Mouse (Mus musculus): ENCODE data around the gene Dnajb5. TPM values are rescaled to one million over a fixed set of nuclear protein-coding genes. Genes with fewer than 3 reads are reported as not detected.

Gene Dnajb5
- polyA plus RNA-seq, 1 experiment from 2014 or later: 7.5 TPM

- H3K27ac ChIP-seq (ENCODE audit: low read length): no peak overlapping the region
- ATAC-seq (ENCODE audit: low FRiP score, low TSS enrichment): no peak
- no peak overlapping the region for H3K4me2 ChIP-seq (replicated peaks; ENCODE audit: low read depth, low read length)
- H3K36me3 ChIP-seq (ENCODE audit: insufficient read depth, low read length): no peaks in the 10 kb centered on the region
- H3K9me3 ChIP-seq (ENCODE audit: low read length): no peaks in the 10 kb centered on the region
- H3K9ac ChIP-seq (replicated peaks; ENCODE audit: low read length): no peak overlapping the region
- H3K4me1 ChIP-seq (ENCODE audit: insufficient read depth, low read length): peaks cover 6% of the 10 kb centered on the region; the same call in 1 of the 2 replicates
- peaks cover 3% of the 10 kb centered on the region; the same call in 1 of the 2 replicates for H3K27me3 ChIP-seq (ENCODE audit: insufficient read depth, low read length)
- no peak overlapping the region for H3K4me3 ChIP-seq (ENCODE audit: low read length)
- WGBS: 66% methylated on average over 8 of the region's 8 CpGs
Measured at GRCm38 (mm10) chr4:42932229-42932969, 17.2 kb upstream of the Dnajb5 start.

- peak overlapping the region; percentile 44 for H3K4me2 ChIP-seq (replicated peaks; ENCODE audit: low read depth, low read length)
- peaks cover 6% of the 10 kb centered on the region; the same call in 1 of the 2 replicates for H3K4me1 ChIP-seq (ENCODE audit: insufficient read depth, low read length)
- H3K27ac ChIP-seq (ENCODE audit: low read length): no peak overlapping the region
- no peaks in the 10 kb centered on the region for H3K36me3 ChIP-seq (ENCODE audit: insufficient read depth, low read length)
- 0 out of 2 replicates have a peak, but pooled peaks have one; percentile 39 for ATAC-seq (ENCODE audit: low FRiP score, low TSS enrichment)
- H3K9ac ChIP-seq (replicated peaks; ENCODE audit: low read length): no peak overlapping the region
- 3% methylated on average over 22 of the region's 22 CpGs for WGBS
- peaks cover 3% of the 10 kb centered on the region; the same call in 1 of the 2 replicates for H3K27me3 ChIP-seq (ENCODE audit: insufficient read depth, low read length)
- H3K9me3 ChIP-seq (ENCODE audit: low read length): no peaks in the 10 kb centered on the region
- H3K4me3 ChIP-seq (ENCODE audit: low read length): peak overlapping the region; percentile 7; the same call in 1 of the 2 replicates
Measured at GRCm38 (mm10) chr4:42933630-42934029, 16.0 kb upstream of the Dnajb5 start.

GRCm38 (mm10) chr4:42941396-42941795 is 8.2 kb upstream of the Dnajb5 start:
- no peak overlapping the region for H3K27ac ChIP-seq (ENCODE audit: low read length)
- WGBS: 83% methylated on average over 7 of the region's 7 CpGs
- no peaks in the 10 kb centered on the region for H3K4me1 ChIP-seq (ENCODE audit: insufficient read depth, low read length)
- no peaks in the 10 kb centered on the region for H3K9me3 ChIP-seq (ENCODE audit: low read length)
- H3K4me2 ChIP-seq (replicated peaks; ENCODE audit: low read depth, low read length): no peak overlapping the region
- no peak overlapping the region for H3K4me3 ChIP-seq (ENCODE audit: low read length)
- ATAC-seq (ENCODE audit: low FRiP score, low TSS enrichment): no peak
- H3K36me3 ChIP-seq (ENCODE audit: insufficient read depth, low read length): no peaks in the 10 kb centered on the region
- H3K9ac ChIP-seq (replicated peaks; ENCODE audit: low read length): no peak overlapping the region
- H3K27me3 ChIP-seq (ENCODE audit: insufficient read depth, low read length): no peaks in the 10 kb centered on the region

GRCm38 (mm10) chr4:42943341-42943740 is 6.3 kb upstream of the Dnajb5 start:
- Histone ChIP-seq H3K27ac (ENCODE audit: low read length) (no peak overlapping the region), H3K27me3 (ENCODE audit: insufficient read depth, low read length) (no peaks in the 10 kb centered on the region), H3K4me2 (replicated peaks; ENCODE audit: low read depth, low read length) (no peak overlapping the region), H3K9me3 (ENCODE audit: low read length) (no peaks in the 10 kb centered on the region), H3K9ac (replicated peaks; ENCODE audit: low read length) (no peak overlapping the region), H3K4me3 (ENCODE audit: low read length) (no peak overlapping the region), H3K4me1 (ENCODE audit: insufficient read depth, low read length) (no peaks in the 10 kb centered on the region), H3K36me3 (ENCODE audit: insufficient read depth, low read length) (no peaks in the 10 kb centered on the region)
- no peak for ATAC-seq (ENCODE audit: low FRiP score, low TSS enrichment)
- 81% methylated on average over 5 of the region's 5 CpGs for WGBS

GRCm38 (mm10) chr4:42944185-42944584 is 5.4 kb upstream of the Dnajb5 start:
- peaks cover 2% of the 10 kb centered on the region; the same call in 1 of the 2 replicates for H3K4me1 ChIP-seq (ENCODE audit: insufficient read depth, low read length)
- no peak overlapping the region for H3K27ac ChIP-seq (ENCODE audit: low read length)
- H3K9ac ChIP-seq (replicated peaks; ENCODE audit: low read length): no peak overlapping the region
- ATAC-seq (ENCODE audit: low FRiP score, low TSS enrichment): no peak
- no peak overlapping the region for H3K4me2 ChIP-seq (replicated peaks; ENCODE audit: low read depth, low read length)
- H3K27me3 ChIP-seq (ENCODE audit: insufficient read depth, low read length): no peaks in the 10 kb centered on the region
- 84% methylated on average over 9 of the region's 9 CpGs for WGBS
- H3K9me3 ChIP-seq (ENCODE audit: low read length): no peaks in the 10 kb centered on the region
- H3K36me3 ChIP-seq (ENCODE audit: insufficient read depth, low read length): no peaks in the 10 kb centered on the region
- H3K4me3 ChIP-seq (ENCODE audit: low read length): no peak overlapping the region

- peaks cover 4% of the 10 kb centered on the region; the same call in 1 of the 2 replicates for H3K4me1 ChIP-seq (ENCODE audit: insufficient read depth, low read length)
- no peak overlapping the region for H3K4me3 ChIP-seq (ENCODE audit: low read length)
- ATAC-seq (ENCODE audit: low FRiP score, low TSS enrichment): no peak
- H3K9ac ChIP-seq (replicated peaks; ENCODE audit: low read length): no peak overlapping the region
- no peaks in the 10 kb centered on the region for H3K9me3 ChIP-seq (ENCODE audit: low read length)
- H3K4me2 ChIP-seq (replicated peaks; ENCODE audit: low read depth, low read length): no peak overlapping the region
- H3K27ac ChIP-seq (ENCODE audit: low read length): no peak overlapping the region
- no peaks in the 10 kb centered on the region for H3K27me3 ChIP-seq (ENCODE audit: insufficient read depth, low read length)
- no peaks in the 10 kb centered on the region for H3K36me3 ChIP-seq (ENCODE audit: insufficient read depth, low read length)
- WGBS: 6% methylated on average over 6 of the region's 6 CpGs
Measured at GRCm38 (mm10) chr4:42945043-42945442, 4.6 kb upstream of the Dnajb5 start.

- ATAC-seq (ENCODE audit: low FRiP score, low TSS enrichment): no peak
- no peaks in the 10 kb centered on the region for H3K36me3 ChIP-seq (ENCODE audit: insufficient read depth, low read length)
- H3K27ac ChIP-seq (ENCODE audit: low read length): no peak overlapping the region
- H3K4me3 ChIP-seq (ENCODE audit: low read length): no peak overlapping the region
- H3K4me2 ChIP-seq (replicated peaks; ENCODE audit: low read depth, low read length): no peak overlapping the region
- WGBS: 90% methylated on average over 3 of the region's 3 CpGs
- peaks cover 7% of the 10 kb centered on the region for H3K4me1 ChIP-seq (ENCODE audit: insufficient read depth, low read length)
- no peak overlapping the region for H3K9ac ChIP-seq (replicated peaks; ENCODE audit: low read length)
- no peaks in the 10 kb centered on the region for H3K27me3 ChIP-seq (ENCODE audit: insufficient read depth, low read length)
- H3K9me3 ChIP-seq (ENCODE audit: low read length): no peaks in the 10 kb centered on the region
Measured at GRCm38 (mm10) chr4:42945445-42945844, 4.2 kb upstream of the Dnajb5 start.

- no peak overlapping the region for H3K4me3 ChIP-seq (ENCODE audit: low read length)
- WGBS: 7% methylated on average over 5 of the region's 5 CpGs
- ATAC-seq (ENCODE audit: low FRiP score, low TSS enrichment): no peak
Measured at GRCm38 (mm10) chr4:42945952-42946351, 3.7 kb upstream of the Dnajb5 start.

GRCm38 (mm10) chr4:42946733-42947290 is 2.8 kb upstream of the Dnajb5 start:
- H3K36me3 ChIP-seq (ENCODE audit: insufficient read depth, low read length): no peaks in the 10 kb centered on the region
- H3K9me3 ChIP-seq (ENCODE audit: low read length): no peaks in the 10 kb centered on the region
- no peak for ATAC-seq (ENCODE audit: low FRiP score, low TSS enrichment)
- no peak overlapping the region for H3K9ac ChIP-seq (replicated peaks; ENCODE audit: low read length)
- no peak overlapping the region for H3K27ac ChIP-seq (ENCODE audit: low read length)
- no peak overlapping the region for H3K4me3 ChIP-seq (ENCODE audit: low read length)
- WGBS: 46% methylated on average over 10 of the region's 10 CpGs
- H3K4me2 ChIP-seq (replicated peaks; ENCODE audit: low read depth, low read length): no peak overlapping the region
- no peaks in the 10 kb centered on the region for H3K27me3 ChIP-seq (ENCODE audit: insufficient read depth, low read length)
- H3K4me1 ChIP-seq (ENCODE audit: insufficient read depth, low read length): peaks cover 20% of the 10 kb centered on the region

More at GRCm38 (mm10) chr4:42945952-42946351, 3.7 kb upstream of the Dnajb5 start:
- Histone ChIP-seq H3K36me3 (ENCODE audit: insufficient read depth, low read length) (no peaks in the 10 kb centered on the region), H3K4me2 (replicated peaks; ENCODE audit: low read depth, low read length) (no peak overlapping the region), H3K9me3 (ENCODE audit: low read length) (no peaks in the 10 kb centered on the region), H3K9ac (replicated peaks; ENCODE audit: low read length) (no peak overlapping the region), H3K27me3 (ENCODE audit: insufficient read depth, low read length) (no peaks in the 10 kb centered on the region), H3K27ac (ENCODE audit: low read length) (no peak overlapping the region), H3K4me1 (ENCODE audit: insufficient read depth, low read length) (peaks cover 12% of the 10 kb centered on the region)

GRCm38 (mm10) chr4:42948527-42948926 is 1.1 kb upstream of the Dnajb5 start:
- no peaks in the 10 kb centered on the region for H3K36me3 ChIP-seq (ENCODE audit: insufficient read depth, low read length)
- no peaks in the 10 kb centered on the region for H3K27me3 ChIP-seq (ENCODE audit: insufficient read depth, low read length)
- H3K4me2 ChIP-seq (replicated peaks; ENCODE audit: low read depth, low read length): no peak overlapping the region
- 34% methylated on average over 12 of the region's 13 CpGs for WGBS
- no peak overlapping the region for H3K4me3 ChIP-seq (ENCODE audit: low read length)
- peaks cover 20% of the 10 kb centered on the region for H3K4me1 ChIP-seq (ENCODE audit: insufficient read depth, low read length)
- ATAC-seq (ENCODE audit: low FRiP score, low TSS enrichment): no peak
- H3K27ac ChIP-seq (ENCODE audit: low read length): no peak overlapping the region
- H3K9ac ChIP-seq (replicated peaks; ENCODE audit: low read length): no peak overlapping the region
- H3K9me3 ChIP-seq (ENCODE audit: low read length): no peaks in the 10 kb centered on the region

Data from kidney, embryonic 16.5 days (tissue).